Mouse (Mus musculus) right cerebral cortex, postnatal 25 days (tissue): ENCODE measurements at regions not wholly inside any gene's neighbourhood (a gene's known extent, or its start where the extent isn't known, plus 50 kb on each side); places are given as distances from the start of the nearest gene placed in this dataset.

Experiments
- DNase-seq: peaks from one replicate; pipeline ENCODE4 v3.0.0; 2022

DNA sequence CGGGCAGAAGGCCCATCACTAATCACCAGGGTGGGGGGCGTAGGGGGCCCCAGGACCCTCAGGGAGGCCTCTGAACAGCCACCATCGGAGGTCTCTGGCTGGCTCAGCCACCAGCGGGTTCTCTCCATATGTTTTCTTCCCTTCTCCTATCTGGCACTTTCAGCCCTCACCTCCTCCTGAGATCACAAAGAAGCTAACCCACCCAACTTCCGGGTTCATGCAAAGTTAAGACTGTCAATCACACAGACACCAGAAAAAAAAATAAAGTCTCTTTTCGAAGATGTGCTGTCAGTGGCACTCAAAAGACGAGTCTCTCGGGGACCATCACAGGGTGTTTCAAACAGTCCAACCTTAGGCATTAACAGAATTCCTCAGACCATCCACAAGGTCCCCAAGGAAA is 314.2 kb downstream of the Sox9 start:
- DNase-seq, result no peak

DNA sequence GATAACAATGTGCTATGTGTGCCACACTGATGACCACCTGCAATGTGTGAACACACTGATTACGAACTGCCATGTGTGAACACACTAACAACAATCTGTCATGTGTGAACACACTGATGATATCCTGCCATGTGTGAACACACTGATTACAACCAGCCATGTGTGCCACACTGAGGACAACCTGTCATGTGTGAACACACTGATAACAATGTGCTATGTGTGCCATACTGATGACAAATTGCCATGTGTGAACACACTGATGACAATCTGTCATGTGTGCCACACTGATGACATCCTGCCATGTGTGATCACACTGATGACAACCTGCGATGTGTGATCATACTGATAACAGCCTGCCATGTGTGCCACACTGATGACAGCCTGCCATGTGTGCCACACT is 316.3 kb downstream of the Sox9 start:
- no peak for DNase-seq

DNA sequence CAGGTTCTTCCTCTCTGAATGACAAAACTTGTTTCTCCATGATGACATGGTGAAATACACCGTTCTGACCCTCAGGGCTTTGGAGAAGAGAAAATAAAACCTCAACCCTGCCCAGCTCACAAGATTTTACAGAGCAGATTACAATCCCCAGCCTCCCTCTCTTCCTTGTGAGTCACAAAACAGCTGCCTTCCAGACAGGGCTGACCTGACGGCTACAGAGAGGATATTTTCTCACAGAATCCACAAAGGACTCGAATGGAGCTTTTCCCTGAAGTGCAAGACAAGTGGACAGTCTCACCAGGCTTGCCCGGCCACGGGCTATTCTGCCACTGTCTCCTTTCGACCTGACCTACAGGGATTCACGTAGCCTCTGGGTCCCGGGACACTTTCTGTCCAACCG is 318.8 kb downstream of the Sox9 start:
- no peak for DNase-seq

DNA sequence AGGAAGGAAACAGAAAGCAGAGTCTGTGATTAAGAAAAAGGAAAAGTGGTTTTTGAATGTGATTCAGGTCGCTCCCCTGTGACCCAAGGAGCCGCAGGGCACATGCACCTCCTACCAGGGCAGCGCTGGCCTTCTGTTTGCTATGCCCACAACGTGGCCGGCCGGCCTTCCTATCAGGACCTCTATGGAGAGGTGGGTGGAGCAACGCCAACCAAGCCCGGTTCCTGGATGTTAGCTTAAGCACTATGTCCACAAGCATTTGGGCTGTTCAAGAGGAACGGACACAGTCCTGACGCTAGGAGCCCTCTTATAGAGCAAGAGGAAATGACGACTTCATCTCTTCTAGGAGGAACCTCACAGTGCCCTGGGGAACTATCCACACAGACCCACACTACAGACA is 319.5 kb downstream of the Sox9 start:
- DNase-seq, result no peak

DNA sequence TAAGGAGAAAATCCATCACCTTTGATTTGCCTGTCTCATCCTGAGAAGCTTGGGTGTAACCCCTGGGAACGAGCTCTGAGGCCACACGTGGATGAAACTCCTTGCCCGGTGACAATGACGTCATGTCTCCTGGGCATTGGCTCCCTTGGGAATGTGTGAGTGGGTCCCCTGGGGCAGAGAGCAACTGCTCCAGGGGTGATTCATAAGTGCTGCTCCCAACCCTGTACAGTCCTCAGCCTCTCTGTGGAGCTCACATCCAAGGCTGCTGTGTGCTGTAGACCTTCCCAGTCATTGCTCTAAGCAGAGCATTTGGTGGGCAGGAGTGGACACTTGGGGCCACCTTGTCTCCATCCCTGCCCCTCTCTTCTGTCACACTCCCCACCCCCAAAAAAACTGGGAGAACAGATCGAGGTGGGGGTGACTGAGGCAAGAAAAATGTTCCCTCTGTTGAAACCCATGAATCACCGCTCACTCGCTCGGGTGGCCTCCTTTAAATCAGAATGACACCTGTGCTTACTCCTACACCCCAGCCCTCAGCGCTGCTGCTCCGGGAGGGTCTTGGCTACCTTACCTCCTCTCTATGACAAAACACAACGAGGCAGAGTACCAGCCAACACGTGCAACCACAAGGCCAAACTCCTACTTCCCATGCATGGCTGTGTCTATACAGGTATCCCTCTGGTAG is 321.3 kb downstream of the Sox9 start:
- peak; percentile 41 for DNase-seq

DNA sequence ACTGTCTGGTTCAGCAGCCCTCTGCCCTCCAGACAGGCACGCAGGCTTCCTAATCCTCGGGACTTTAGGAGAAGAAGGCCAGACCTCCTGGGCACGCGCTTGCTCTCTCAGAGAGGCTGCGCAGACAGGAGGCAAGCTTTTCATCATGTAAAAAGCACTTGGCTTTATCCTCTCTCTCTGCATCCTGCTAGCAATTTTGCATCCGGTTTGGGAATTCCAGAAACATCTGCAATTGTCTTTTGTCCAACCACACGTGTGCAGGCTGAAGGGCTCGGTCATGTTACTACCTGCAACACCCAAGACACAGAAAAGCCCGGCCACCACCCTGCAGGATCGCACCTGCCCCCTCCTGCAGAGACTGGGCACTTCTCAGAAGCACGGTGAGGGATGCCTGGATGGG is 323.3 kb downstream of the Sox9 start:
- DNase-seq, result no peak

DNA sequence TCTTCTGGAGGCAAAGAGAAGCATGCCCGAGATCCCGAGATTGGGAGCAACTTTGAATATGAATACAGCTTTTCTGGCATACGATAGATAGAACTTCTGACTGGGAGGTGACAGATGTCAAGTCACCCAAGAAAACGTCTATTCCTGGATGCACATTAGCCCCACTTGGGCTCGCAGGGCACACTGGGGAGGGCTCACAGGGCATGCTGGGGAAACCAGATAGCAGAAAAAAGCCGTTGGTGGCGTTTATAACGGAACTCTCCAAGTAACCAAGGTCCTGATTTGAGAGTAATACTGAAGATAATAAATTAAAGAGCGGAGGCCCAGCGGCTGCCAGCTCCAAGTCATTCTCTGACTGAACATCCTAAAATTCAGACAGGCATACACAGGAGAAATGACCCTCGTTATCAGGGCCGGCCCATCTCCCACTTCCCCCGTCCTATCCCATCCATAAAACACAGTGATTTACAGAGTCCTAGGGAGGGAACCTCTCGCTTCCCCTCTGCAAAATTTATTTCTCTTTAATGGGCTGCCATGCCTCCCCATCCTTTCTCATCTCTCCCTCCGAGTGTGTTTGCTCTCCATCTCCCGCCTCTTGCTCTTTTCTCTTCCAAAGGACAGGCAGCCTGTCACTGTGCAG is 325.3 kb downstream of the Sox9 start:
- no peak for DNase-seq

GRCm38 (mm10) chr11:113107966-113108699 is 326.1 kb downstream of the Sox9 start:
- DNase-seq, result no peak

DNA sequence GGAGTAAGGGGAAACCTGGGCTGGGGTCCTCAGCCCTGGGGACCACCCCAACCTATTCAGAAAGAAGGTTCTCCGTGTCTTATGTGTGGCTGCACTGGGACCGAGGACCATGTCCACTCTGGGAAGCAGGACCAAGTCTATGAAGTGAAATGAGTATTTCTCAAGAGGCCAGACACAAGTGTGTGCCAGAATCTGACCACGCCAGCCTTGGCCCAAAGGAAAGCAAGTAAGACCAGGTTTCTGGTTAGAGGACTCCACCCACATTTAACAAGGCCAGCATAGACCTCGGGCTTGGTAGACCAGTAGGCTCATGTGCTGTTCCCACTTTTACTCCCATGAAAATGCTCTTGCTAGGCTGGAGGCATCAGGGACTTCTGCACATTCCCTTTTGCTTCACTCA is 327.1 kb downstream of the Sox9 start:
- DNase-seq, result no peak

DNA sequence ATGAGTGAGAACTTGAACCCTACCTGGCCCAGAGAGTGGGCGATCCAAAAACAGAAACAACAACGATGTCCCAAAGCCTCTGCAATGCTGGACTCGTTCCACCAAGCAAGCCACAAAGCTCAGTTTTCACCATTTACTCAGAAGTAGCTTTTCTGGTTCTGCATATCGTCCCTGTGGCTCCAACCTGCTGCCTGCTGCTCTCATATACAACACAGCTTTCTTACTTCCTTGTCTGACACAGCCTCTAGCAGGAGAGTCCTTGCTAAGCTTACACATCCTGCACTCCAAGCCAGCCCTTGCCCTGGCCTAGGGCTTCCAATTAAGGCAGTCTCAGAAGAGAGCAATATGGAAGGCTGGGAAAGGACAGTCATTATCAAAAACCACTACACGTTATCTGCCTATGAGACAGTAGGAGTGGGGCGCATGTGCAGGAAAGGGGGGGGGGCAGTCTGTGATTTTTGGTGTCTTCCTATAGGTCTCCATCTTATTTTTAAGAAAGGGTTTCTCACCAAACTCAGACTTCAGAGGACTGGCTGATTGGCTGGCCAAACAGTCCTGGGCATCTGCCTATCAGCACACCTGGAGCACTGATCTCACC is 331.3 kb downstream of the Sox9 start:
- DNase-seq, result no peak

- DNase-seq, result no peak
These were observed 335.3 kb downstream of the Sox9 start for GRCm38 (mm10) chr11:113117179-113117898.

- no peak for DNase-seq
These were observed 338.5 kb downstream of the Sox9 start for GRCm38 (mm10) chr11:113120570-113120969.

DNA sequence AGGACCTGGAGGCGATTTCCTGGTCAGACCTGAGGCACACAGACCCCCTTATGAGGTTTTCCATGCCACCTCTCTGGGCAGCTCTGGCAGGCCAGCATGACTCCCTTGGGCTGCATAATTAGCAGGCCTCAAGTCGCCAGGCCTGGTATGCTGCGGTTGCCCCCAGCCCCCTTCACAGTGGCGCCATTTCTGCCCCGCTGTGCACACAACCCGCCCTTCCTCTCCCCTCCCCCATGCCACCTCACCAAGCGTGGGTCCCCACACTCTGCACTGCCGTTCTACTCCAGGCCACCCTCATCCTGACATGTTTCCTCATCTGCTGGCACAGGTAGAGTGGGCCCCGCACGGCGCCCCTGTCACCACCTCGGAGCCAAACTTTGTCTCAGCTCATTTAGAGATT is 339.3 kb downstream of the Sox9 start:
- DNase-seq, result no peak

GRCm38 (mm10) chr11:113122137-113122536 is 340.1 kb downstream of the Sox9 start:
- no peak for DNase-seq

DNA sequence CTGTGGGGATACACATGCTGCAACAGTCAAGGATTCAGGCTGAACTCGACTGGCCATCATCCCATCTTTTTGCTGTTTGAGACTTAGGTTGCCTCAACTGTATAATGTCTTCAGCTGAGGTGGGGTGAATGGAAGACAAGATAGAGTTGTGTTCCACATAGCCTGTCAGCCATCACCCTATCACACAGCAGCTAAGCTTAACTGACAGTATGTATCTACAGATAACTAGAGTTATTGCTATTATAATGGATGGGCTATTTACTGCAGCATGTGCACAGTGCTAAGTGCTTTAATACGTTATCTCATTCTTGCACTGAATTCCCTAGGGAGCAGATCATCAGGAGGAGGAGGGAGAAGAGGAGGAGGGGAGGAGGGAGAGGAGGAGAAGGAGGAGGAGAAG is 340.9 kb downstream of the Sox9 start:
- no peak for DNase-seq

DNA sequence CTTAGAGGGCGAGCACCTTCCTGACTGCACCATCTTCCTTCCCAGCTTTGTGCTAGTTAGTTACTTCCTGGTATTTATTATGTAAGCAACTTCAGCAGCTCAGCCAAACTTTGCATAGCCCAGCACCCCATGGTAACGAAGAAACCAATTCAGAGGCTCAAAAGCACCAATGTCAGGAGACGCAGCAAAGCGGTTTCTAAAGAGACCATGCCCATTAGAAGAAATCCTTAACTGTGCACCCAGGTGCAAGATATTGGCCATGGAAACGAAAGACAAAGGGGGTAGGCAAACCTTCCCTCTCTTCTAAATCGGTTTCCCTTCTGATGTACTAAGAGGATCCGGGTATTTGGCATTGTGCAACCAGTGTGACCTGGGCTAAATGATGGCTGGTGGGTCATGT is 343.8 kb downstream of the Sox9 start:
- DNase-seq, result no peak

- DNase-seq, result no peak
These were observed 347.2 kb downstream of the Sox9 start for GRCm38 (mm10) chr11:113129192-113129591.

GRCm38 (mm10) chr11:113129975-113130374 is 348.0 kb downstream of the Sox9 start:
- no peak for DNase-seq

DNA sequence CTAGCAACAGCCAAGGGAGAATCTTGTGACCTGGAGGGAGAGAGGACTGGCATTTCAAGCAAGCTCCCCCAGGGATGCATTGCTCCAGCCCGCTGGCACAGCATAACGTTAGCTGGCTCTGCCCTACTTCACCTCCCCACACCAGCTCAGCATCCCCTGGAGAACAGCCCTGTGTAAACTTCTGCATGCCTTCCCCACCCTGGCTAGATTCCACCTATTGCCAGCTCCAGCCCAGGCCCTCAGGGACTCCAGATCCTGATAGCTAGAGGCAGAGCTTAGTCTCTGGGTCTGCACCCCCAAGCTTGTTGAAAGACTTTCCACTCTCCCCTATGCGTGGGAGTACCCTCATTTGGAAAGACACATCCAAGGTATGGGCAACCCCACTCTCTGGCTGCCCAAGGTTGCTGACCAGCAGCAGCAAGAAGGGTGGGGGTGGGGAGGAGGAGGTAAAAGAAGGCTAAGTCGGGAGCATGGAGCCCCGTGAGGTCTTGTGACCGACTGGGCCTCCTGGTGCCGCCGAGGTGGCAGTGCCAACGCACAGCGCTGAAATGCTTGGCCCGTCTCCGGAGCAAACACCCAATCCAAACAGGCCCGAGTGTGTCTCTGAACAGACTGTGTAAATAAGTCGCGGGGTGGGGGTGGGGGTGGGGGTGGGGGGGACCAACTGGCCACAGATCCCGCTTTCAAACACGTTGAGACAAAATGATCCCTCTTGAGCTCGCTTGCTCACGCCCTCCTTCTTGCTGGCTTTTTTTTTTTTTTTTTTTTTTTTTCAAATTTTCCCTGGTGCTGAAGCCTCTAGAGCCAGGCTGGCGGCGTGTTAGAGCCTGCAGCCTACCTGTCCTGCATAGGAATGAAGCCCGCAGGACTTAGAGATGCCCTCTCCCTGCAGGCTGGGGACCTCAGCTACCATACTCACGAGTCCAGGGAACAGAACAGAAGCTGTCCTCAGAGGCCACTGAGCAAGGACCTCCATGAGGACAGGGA is 350.3 kb downstream of the Sox9 start:
- DNase-seq, result no peak

DNA sequence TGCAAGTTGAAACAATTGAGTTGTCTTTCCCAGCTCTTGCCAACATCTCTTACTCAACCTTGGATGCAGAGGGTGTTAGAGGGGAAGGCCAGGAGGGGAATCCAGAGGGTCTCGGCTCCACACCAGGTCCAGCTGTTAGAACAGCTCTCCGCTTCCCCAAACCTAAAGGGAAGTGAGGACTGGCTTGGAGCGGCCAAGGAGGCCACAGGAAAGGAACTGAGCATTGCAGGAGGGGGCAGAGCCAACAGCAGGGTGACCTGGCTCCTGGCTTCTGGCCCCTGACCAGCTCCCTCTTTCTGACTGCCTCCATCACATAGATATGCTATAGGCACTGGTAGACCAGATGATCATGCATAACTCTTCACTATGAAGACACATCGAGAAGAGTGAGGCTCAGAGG is 351.4 kb downstream of the Sox9 start:
- no peak for DNase-seq

DNA sequence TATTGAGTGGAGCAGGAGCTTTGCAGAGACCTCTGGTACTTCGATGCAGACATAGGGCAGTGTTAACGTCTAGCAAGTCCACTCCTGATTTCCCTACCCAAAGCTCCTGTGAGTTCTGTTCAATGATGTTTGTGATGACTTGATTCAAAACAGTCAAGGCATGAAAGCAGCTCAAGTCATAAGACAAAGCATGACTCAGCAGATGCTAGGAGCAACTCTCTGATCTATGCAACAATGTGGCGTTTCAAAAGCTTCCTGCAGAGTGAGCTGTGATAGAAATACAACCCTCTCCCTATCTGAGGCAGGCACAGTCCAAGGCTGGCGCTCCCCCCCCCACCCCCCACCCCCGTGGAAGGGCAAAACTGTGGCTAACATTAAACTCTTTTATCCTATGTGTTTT is 353.2 kb downstream of the Sox9 start:
- no peak for DNase-seq

- DNase-seq, result no peak
These were observed 356.4 kb downstream of the Sox9 start for GRCm38 (mm10) chr11:113138462-113138861.
